Mouse (Mus musculus) heart, postnatal 0 days (tissue): ENCODE data around the gene Ppl. TPM values are rescaled to one million over a fixed set of nuclear protein-coding genes. Genes with fewer than 3 reads are reported as not detected.

Source experiments
- ATAC-seq: fragments of 200-750 bp; cut with Nextera tagmentation; 2 replicates; pipeline ENCODE4 v1.8.0; 2017; ENCODE audit warnings: low read depth, moderate number of reproducible peaks, moderate library complexity; ENCODE audit not compliant: insufficient read depth
- DNase-seq: peaks from one replicate; pipeline ENCODE4 v3.0.0-alpha.2; 2016; ENCODE audit warnings: low spot score
- H3K27ac ChIP-seq: fragments of 300-500 bp; sonication (generic); 2 replicates; pipeline ENCODE4 v1.5.1; 2014; ENCODE audit warnings: low read depth, mild to moderate bottlenecking
- H3K27me3 ChIP-seq: fragments of 300-500 bp; sonication (generic); 2 replicates; pipeline ENCODE4 v1.6.1; 2014; ENCODE audit warnings: low read length, mixed read lengths; ENCODE audit not compliant: control insufficient read depth, insufficient read depth
- H3K36me3 ChIP-seq: fragments of 300-500 bp; sonication (generic); replicated peaks from 2 replicates; pipeline ENCODE4 v1.6.1; 2014; ENCODE audit warnings: low read length, mixed read lengths; ENCODE audit not compliant: control insufficient read depth, insufficient read depth
- H3K4me1 ChIP-seq: fragments of 300-500 bp; sonication (generic); 2 replicates; pipeline ENCODE4 v1.6.1; 2014; ENCODE audit warnings: antibody characterized with exemption; ENCODE audit not compliant: control insufficient read depth, insufficient read depth
- H3K4me2 ChIP-seq: fragments of 300-500 bp; sonication (generic); 2 replicates; pipeline ENCODE4 v1.6.1; 2014; ENCODE audit warnings: low read depth, mild to moderate bottlenecking, low read length, moderate library complexity
- H3K4me3 ChIP-seq: fragments of 300-500 bp; sonication (generic); 2 replicates; pipeline ENCODE4 v1.5.1; 2014; ENCODE audit warnings: low read depth, low read length
- H3K9ac ChIP-seq: fragments of 300-500 bp; sonication (generic); replicated peaks from 2 replicates; pipeline ENCODE4 v1.6.1; 2014; ENCODE audit warnings: low read depth, low read length, mixed read lengths
- H3K9me3 ChIP-seq: fragments of 300-500 bp; sonication (generic); replicated peaks from 2 replicates; pipeline ENCODE4 v1.6.1; 2016; ENCODE audit warnings: low read length; ENCODE audit not compliant: control insufficient read depth
- CTCF ChIP-seq: IDR thresholded peaks from 2 replicates; pipeline ENCODE4 v1.5.1; 2016; ENCODE audit warnings: antibody characterized with exemption, control low read depth, low read depth
- EP300 ChIP-seq: IDR thresholded peaks from 2 replicates; pipeline ENCODE4 v1.6.1; 2016; ENCODE audit warnings: antibody characterized with exemption, low read depth
- WGBS: fragments of 180-500 bp; shearing (Covaris S2); extraction: QIAGEN DNeasy Blood & Tissue Kit; methylation state at CpG from one replicate; pipeline ENCODE4 v1.1.7; 2014; 5-methylcytosine and 5-hydroxymethylcytosine counted together
- polyA plus RNA-seq: library from polyadenylated mRNA; unstranded; fragments of >200 nt; fragmentation: Nextera tagmentation; extraction: Ambion mirVana; gene quantifications from 2 replicates; pipeline ENCODE4 v1.2.1, GENCODE M21; 2015
- total RNA-seq: library from RNA; depleted of rRNA; stranded (reverse); fragments of >200 nt; gene quantifications from 2 replicates; pipeline ENCODE4 v1.2.3, GENCODE M21; 2014; ENCODE audit warnings: low replicate concordance

Ppl gene
- total and polyA plus RNA-seq, 2 experiments from 2014 or later = 1.00 to 2.4 TPM

DNA sequence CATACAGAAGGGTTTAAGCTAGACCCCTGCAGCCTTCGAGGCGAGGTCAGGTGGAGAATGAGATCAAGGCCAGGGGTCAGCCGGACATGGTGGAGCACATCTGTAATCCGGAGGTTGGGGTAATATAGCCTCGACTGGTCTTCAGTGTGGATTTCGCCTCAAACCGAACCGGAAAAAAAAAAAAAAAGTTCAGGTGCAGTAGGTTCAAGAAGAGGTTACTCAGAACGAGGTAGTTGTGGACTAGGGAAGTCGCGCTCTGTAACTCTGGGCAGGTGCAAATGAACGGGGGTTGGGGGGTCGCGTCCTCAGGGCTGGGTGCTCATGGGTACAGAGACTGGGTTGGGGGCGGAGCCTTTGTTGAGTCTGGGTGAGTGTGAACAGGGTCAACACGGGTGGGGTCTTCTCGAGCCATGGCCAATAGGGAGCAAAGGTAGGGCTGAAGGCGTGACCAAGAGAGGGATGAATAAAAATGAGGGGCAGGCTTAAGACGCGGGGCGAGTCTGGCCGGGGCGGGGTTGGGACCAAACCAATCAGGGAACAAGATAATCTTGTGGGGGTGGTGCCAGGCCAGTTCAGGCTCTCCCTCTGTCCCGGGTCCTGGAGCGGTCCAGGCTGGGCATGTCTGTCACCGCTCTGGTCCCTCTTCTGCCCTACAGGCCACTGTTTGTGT lies 14.3 kb upstream of the Ppl start:
- Histone ChIP-seq H3K9me3 (no peaks in the 10 kb centered on the region), H3K36me3 (no peaks in the 10 kb centered on the region), H3K27me3 (peaks cover 22% of the 10 kb centered on the region), H3K9ac (no peak overlapping the region), H3K4me2 (peak overlapping the region; percentile 63), H3K4me3 (peak overlapping the region; percentile 23), H3K4me1 (peaks cover 7% of the 10 kb centered on the region; the same call in 1 of the 2 replicates), H3K27ac (no peak overlapping the region)
- peak; percentile 88 for ATAC-seq
- WGBS = 3% methylated on average over 26 of the region's 26 CpGs
- TF ChIP-seq CTCF (no peak), EP300 (no peak)
- peak; percentile 78 for DNase-seq

DNA sequence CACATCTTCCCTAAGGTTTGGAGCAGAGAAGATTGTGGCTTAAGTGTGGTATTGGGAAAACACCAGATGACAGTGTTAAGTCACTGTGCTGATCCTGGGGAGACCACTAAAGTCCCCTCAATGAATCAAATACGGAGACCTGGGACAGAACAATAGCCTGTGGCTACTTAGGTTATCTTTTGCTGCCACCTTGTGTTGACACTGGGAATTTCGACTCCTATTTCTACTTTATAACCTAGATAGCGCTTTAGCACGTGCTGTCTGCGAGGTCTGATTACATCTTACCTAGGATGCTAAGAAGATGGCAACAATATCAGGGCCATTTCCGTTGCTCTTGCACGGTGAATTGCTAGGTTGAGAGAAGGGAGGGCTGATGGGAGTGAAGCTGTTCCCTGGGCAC lies 13.3 kb upstream of the Ppl start:
- WGBS = under 1% methylated on average over 7 of the region's 7 CpGs

DNA sequence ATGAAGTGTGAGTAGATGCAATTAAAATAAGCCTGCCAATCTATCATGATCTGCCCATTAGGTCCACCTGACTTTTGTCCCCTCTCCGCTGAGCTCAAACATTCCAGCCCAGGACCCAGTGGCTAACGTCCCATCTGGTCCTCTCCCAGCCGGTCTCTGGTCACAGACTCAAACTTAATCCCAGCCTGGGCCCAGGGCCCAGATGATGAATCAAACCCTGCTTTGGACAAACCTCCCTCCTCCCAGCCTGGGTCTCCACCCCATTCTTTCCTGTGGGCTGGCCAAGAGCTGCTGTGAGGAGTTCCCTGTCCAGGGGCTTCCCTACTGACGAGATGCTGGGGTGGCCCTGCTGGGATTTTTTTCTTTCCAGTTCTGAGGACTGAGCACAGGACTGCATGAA lies 7.5 kb upstream of the Ppl start:
- ATAC-seq = no peak
- WGBS = 57% methylated on average over 4 of the region's 4 CpGs

More for the DNA sequence above, 13.3 kb upstream of the Ppl start:
- Histone ChIP-seq H3K27ac (no peak overlapping the region), H3K27me3 (peaks cover 18% of the 10 kb centered on the region), H3K9me3 (no peaks in the 10 kb centered on the region), H3K4me2 (no peak overlapping the region), H3K4me3 (no peak overlapping the region), H3K9ac (no peak overlapping the region), H3K4me1 (peaks cover 7% of the 10 kb centered on the region; the same call in 1 of the 2 replicates), H3K36me3 (no peaks in the 10 kb centered on the region)
- peak; percentile 75 for TF ChIP-seq CTCF
- no peak for TF ChIP-seq EP300
- DNase-seq = peak; percentile 75
- no peak; the same call in 1 of the 2 replicates for ATAC-seq

DNA sequence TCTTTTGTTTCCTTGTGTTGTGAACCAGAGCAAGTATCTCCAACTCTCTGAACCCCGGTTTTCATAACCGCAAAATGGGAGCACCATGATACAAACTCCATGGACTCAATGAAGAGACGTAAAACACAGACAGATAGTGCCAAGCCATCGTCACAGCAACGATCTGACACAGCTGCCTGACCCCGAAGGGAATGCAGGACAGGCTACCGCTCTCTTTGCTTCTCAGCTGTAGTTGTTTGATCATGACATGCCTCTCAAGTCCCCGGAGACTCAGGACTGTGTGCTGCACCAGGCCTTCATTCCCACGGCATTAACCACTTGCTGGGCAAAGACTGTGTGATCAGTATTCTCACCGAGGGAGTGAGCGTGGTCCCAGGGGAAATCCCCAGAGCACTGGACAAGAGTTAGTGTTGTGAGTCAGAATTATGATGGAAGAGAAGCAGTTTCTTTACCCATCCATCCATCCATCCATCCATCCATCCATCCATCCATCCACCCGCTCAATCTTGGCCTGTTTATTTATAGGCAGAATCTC lies 4.9 kb upstream of the Ppl start:
- H3K4me1 ChIP-seq = peaks cover 34% of the 10 kb centered on the region
- no peaks in the 10 kb centered on the region for H3K9me3 ChIP-seq
- no peaks in the 10 kb centered on the region for H3K36me3 ChIP-seq
- ATAC-seq = no peak
- H3K4me3 ChIP-seq = no peak overlapping the region
- DNase-seq = no peak
- WGBS = 73% methylated on average over 12 of the region's 12 CpGs
- H3K9ac ChIP-seq = no peak overlapping the region
- peaks cover 15% of the 10 kb centered on the region for H3K27me3 ChIP-seq
- H3K4me2 ChIP-seq = no peak overlapping the region
- TF ChIP-seq EP300 = no peak
- no peak for TF ChIP-seq CTCF
- no peak overlapping the region for H3K27ac ChIP-seq

More for the DNA sequence above, 7.5 kb upstream of the Ppl start:
- no peak for TF ChIP-seq CTCF
- TF ChIP-seq EP300 = no peak
- no peak overlapping the region for H3K4me3 ChIP-seq
- H3K9me3 ChIP-seq = no peaks in the 10 kb centered on the region
- DNase-seq = no peak
- H3K4me2 ChIP-seq = no peak overlapping the region
- H3K27ac ChIP-seq = no peak overlapping the region
- peaks cover 21% of the 10 kb centered on the region for H3K4me1 ChIP-seq
- no peaks in the 10 kb centered on the region for H3K27me3 ChIP-seq
- H3K36me3 ChIP-seq = no peaks in the 10 kb centered on the region
- H3K9ac ChIP-seq = no peak overlapping the region

DNA sequence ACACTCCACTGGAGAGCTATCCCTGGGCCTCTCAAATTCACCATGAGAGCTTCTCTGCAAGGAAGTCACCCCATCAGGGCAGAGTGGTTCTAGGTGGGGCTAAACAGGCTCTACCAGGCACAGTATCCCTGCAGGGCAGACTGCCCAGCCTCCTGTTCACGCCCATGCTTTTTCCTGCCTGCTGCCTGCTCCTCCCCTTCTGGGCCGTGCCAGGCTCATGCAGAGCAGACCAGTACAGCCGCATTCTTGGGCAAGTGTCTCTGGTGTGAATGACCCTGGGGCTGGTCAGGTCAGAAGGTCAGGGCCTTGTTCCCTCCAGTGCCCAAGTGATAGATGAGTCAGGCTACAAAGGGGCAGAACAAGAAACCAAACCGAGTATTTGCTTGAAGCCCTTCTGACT lies 4.3 kb upstream of the Ppl start:
- Histone ChIP-seq H3K27ac (no peak overlapping the region; the same call in 1 of the 2 replicates), H3K36me3 (no peaks in the 10 kb centered on the region), H3K4me2 (no peak overlapping the region), H3K4me1 (peaks cover 34% of the 10 kb centered on the region), H3K27me3 (peaks cover 21% of the 10 kb centered on the region), H3K9me3 (no peaks in the 10 kb centered on the region), H3K4me3 (no peak overlapping the region), H3K9ac (no peak overlapping the region)
- 26% methylated on average over 4 of the region's 4 CpGs for whole genome bisulfite sequencing
- DNase-seq (peak; percentile 47), ATAC-seq (no peak)
- TF ChIP-seq CTCF = no peak
- no peak for TF ChIP-seq EP300
